Mouse (Mus musculus): ENCODE measurements around the gene Abr.

GRCm38 (mm10) chr11:76405626-76406264, 216.4 kb downstream of the Abr start:
- TF ChIP-seq CTCF (IDR thresholded peaks at IDR 0.05; ENCODE audit: extremely low read depth, insufficient read length, insufficient replicate concordance, low read depth, low read length) (no peak), POLR2A (IDR thresholded peaks at IDR 0.05; ENCODE audit: low read depth, low read length) (no peak)
